Mouse (Mus musculus): Measurements from ENCODE around the gene Pds5a. TPM values are rescaled to one million over a fixed set of nuclear protein-coding genes. Genes with fewer than 3 reads are reported as not detected.
"Not testable (repeated sequence)": the region's sequence is repeated elsewhere in the genome, so short reads cannot be mapped to it uniquely, and the experiment has no call there.

The Pds5a gene
- polyA plus RNA-seq (2014; fragmentation: Nextera tagmentation; extraction: Ambion mirVana): 49.7 and 78.4 TPM in 2 replicates

GRCm38 (mm10) chr5:65697836-65698758, at the start of gene Pds5a:
TSS of gene Pds5a (minus strand) at chr5:65698273.
- Histone ChIP-seq H3K27ac (replicated peaks; ENCODE audit: low read depth, low read length) (peak within 1 kb of the TSS; percentile 94), H3K4me2 (ENCODE audit: low read length) (peak within 1 kb of the TSS; percentile 69), H3K4me3 (replicated peaks; ENCODE audit: low read depth, low read length) (peak within 1 kb of the TSS; percentile 70), H3K27me3 (ENCODE audit: control insufficient read depth, insufficient read depth, low read length) (no peaks in the 10 kb centered on the region), H3K9ac (replicated peaks; ENCODE audit: low read length) (peak within 1 kb of the TSS; percentile 92), H3K36me3 (ENCODE audit: control insufficient read depth, insufficient read depth, low read length) (0 out of 2 replicates have a peak, but pooled peaks cover 7% of the 10 kb centered on the region), H3K4me1 (ENCODE audit: control insufficient read depth, insufficient read depth, low read length) (peaks cover 7% of the 10 kb centered on the region), H3K9me3 (ENCODE audit: control insufficient read depth, low read length) (no peaks in the 10 kb centered on the region)
- peak; percentile 96 for DNase-seq
- WGBS: under 1% methylated on average over 90 of the region's 140 CpGs
- peak; percentile 94 for ATAC-seq (ENCODE audit: low FRiP score, low TSS enrichment)

- H3K9me3 ChIP-seq (ENCODE audit: control insufficient read depth, low read length): no peaks in the 10 kb centered on the region
- H3K4me3 ChIP-seq (replicated peaks; ENCODE audit: low read depth, low read length): no peak overlapping the region
- 91% methylated on average over 5 of the region's 5 CpGs for WGBS
- ATAC-seq (ENCODE audit: low FRiP score, low TSS enrichment) (no peak), DNase-seq (no peak)
- no peak overlapping the region for H3K27ac ChIP-seq (replicated peaks; ENCODE audit: low read depth, low read length)
- no peak overlapping the region for H3K4me2 ChIP-seq (ENCODE audit: low read length)
- H3K4me1 ChIP-seq (ENCODE audit: control insufficient read depth, insufficient read depth, low read length): no peaks in the 10 kb centered on the region
- H3K27me3 ChIP-seq (ENCODE audit: control insufficient read depth, insufficient read depth, low read length): no peaks in the 10 kb centered on the region
- H3K9ac ChIP-seq (replicated peaks; ENCODE audit: low read length): no peak overlapping the region
- H3K36me3 ChIP-seq (ENCODE audit: control insufficient read depth, insufficient read depth, low read length): no peaks in the 10 kb centered on the region
Measured at GRCm38 (mm10) chr5:65746908-65747307, 48.8 kb upstream of the Pds5a start.

GRCm38 (mm10) chr5:65739366-65739765, 41.3 kb upstream of the Pds5a start:
- no peaks in the 10 kb centered on the region for H3K36me3 ChIP-seq (ENCODE audit: control insufficient read depth, insufficient read depth, low read length)
- WGBS: 96% methylated on average over 3 of the region's 3 CpGs
- H3K27ac ChIP-seq (replicated peaks; ENCODE audit: low read depth, low read length): no peak overlapping the region
- H3K9ac ChIP-seq (replicated peaks; ENCODE audit: low read length): no peak overlapping the region
- no peaks in the 10 kb centered on the region for H3K9me3 ChIP-seq (ENCODE audit: control insufficient read depth, low read length)
- H3K4me2 ChIP-seq (ENCODE audit: low read length): no peak overlapping the region
- H3K4me3 ChIP-seq (replicated peaks; ENCODE audit: low read depth, low read length): no peak overlapping the region
- DNase-seq: no peak
- H3K27me3 ChIP-seq (ENCODE audit: control insufficient read depth, insufficient read depth, low read length): no peaks in the 10 kb centered on the region
- no peak for ATAC-seq (ENCODE audit: low FRiP score, low TSS enrichment)
- no peaks in the 10 kb centered on the region for H3K4me1 ChIP-seq (ENCODE audit: control insufficient read depth, insufficient read depth, low read length)

- no peak for DNase-seq
- Histone ChIP-seq H3K27me3 (ENCODE audit: control insufficient read depth, insufficient read depth, low read length) (no peaks in the 10 kb centered on the region), H3K9ac (replicated peaks; ENCODE audit: low read length) (no peak overlapping the region), H3K27ac (replicated peaks; ENCODE audit: low read depth, low read length) (no peak overlapping the region), H3K4me3 (replicated peaks; ENCODE audit: low read depth, low read length) (no peak overlapping the region), H3K4me2 (ENCODE audit: low read length) (no peak overlapping the region), H3K36me3 (ENCODE audit: control insufficient read depth, insufficient read depth, low read length) (no peaks in the 10 kb centered on the region), H3K4me1 (ENCODE audit: control insufficient read depth, insufficient read depth, low read length) (no peaks in the 10 kb centered on the region), H3K9me3 (ENCODE audit: control insufficient read depth, low read length) (no peaks in the 10 kb centered on the region)
- no peak for ATAC-seq (ENCODE audit: low FRiP score, low TSS enrichment)
- 88% methylated on average over 2 of the region's 2 CpGs for WGBS
Measured at GRCm38 (mm10) chr5:65735601-65736000, 37.5 kb upstream of the Pds5a start.

- no peaks in the 10 kb centered on the region for H3K4me1 ChIP-seq (ENCODE audit: control insufficient read depth, insufficient read depth, low read length)
- no peaks in the 10 kb centered on the region for H3K9me3 ChIP-seq (ENCODE audit: control insufficient read depth, low read length)
- peak; percentile 14 for DNase-seq
- no peak overlapping the region for H3K27ac ChIP-seq (replicated peaks; ENCODE audit: low read depth, low read length)
- H3K4me3 ChIP-seq (replicated peaks; ENCODE audit: low read depth, low read length): no peak overlapping the region
- H3K27me3 ChIP-seq (ENCODE audit: control insufficient read depth, insufficient read depth, low read length): no peaks in the 10 kb centered on the region
- ATAC-seq (ENCODE audit: low FRiP score, low TSS enrichment): no peak
- H3K4me2 ChIP-seq (ENCODE audit: low read length): no peak overlapping the region
- H3K36me3 ChIP-seq (ENCODE audit: control insufficient read depth, insufficient read depth, low read length): no peaks in the 10 kb centered on the region
- H3K9ac ChIP-seq (replicated peaks; ENCODE audit: low read length): no peak overlapping the region
- WGBS: 40% methylated on average over 9 of the region's 9 CpGs
Measured at GRCm38 (mm10) chr5:65731173-65732007, 33.3 kb upstream of the Pds5a start.

GRCm38 (mm10) chr5:65724311-65725054, 26.4 kb upstream of the Pds5a start:
- no peaks in the 10 kb centered on the region for H3K36me3 ChIP-seq (ENCODE audit: control insufficient read depth, insufficient read depth, low read length)
- H3K27ac ChIP-seq (replicated peaks; ENCODE audit: low read depth, low read length): peak overlapping the region; percentile 81
- no peaks in the 10 kb centered on the region for H3K27me3 ChIP-seq (ENCODE audit: control insufficient read depth, insufficient read depth, low read length)
- under 1% methylated on average over 23 of the region's 23 CpGs for WGBS
- H3K4me3 ChIP-seq (replicated peaks; ENCODE audit: low read depth, low read length): peak overlapping the region; percentile 38
- peak; percentile 77 for DNase-seq
- peak; percentile 79 for ATAC-seq (ENCODE audit: low FRiP score, low TSS enrichment)
- H3K9me3 ChIP-seq (ENCODE audit: control insufficient read depth, low read length): no peaks in the 10 kb centered on the region
- no peaks in the 10 kb centered on the region for H3K4me1 ChIP-seq (ENCODE audit: control insufficient read depth, insufficient read depth, low read length)
- peak overlapping the region; percentile 68 for H3K4me2 ChIP-seq (ENCODE audit: low read length)
- peak overlapping the region; percentile 58 for H3K9ac ChIP-seq (replicated peaks; ENCODE audit: low read length)

- Histone ChIP-seq H3K9ac (replicated peaks; ENCODE audit: low read length) (no peak overlapping the region), H3K27me3 (ENCODE audit: control insufficient read depth, insufficient read depth, low read length) (no peaks in the 10 kb centered on the region), H3K4me1 (ENCODE audit: control insufficient read depth, insufficient read depth, low read length) (no peaks in the 10 kb centered on the region), H3K4me3 (replicated peaks; ENCODE audit: low read depth, low read length) (no peak overlapping the region), H3K27ac (replicated peaks; ENCODE audit: low read depth, low read length) (no peak overlapping the region), H3K36me3 (ENCODE audit: control insufficient read depth, insufficient read depth, low read length) (no peaks in the 10 kb centered on the region), H3K4me2 (ENCODE audit: low read length) (no peak overlapping the region), H3K9me3 (ENCODE audit: control insufficient read depth, low read length) (no peaks in the 10 kb centered on the region)
- DNase-seq (no peak), ATAC-seq (ENCODE audit: low FRiP score, low TSS enrichment) (no peak)
- 25% methylated on average over 3 of the region's 3 CpGs for WGBS
Measured at GRCm38 (mm10) chr5:65718368-65718767, 20.3 kb upstream of the Pds5a start.

GRCm38 (mm10) chr5:65717903-65718211, 19.8 kb upstream of the Pds5a start:
- not testable (repeated sequence) for H3K27ac ChIP-seq (replicated peaks; ENCODE audit: low read depth, low read length); ATAC-seq (ENCODE audit: low FRiP score, low TSS enrichment); H3K27me3 ChIP-seq (ENCODE audit: control insufficient read depth, insufficient read depth, low read length); DNase-seq; H3K9ac ChIP-seq (replicated peaks; ENCODE audit: low read length); H3K36me3 ChIP-seq (ENCODE audit: control insufficient read depth, insufficient read depth, low read length); H3K4me3 ChIP-seq (replicated peaks; ENCODE audit: low read depth, low read length); H3K9me3 ChIP-seq (ENCODE audit: control insufficient read depth, low read length); H3K4me2 ChIP-seq (ENCODE audit: low read length); H3K4me1 ChIP-seq (ENCODE audit: control insufficient read depth, insufficient read depth, low read length)
- WGBS: 95% methylated on average over 8 of the region's 8 CpGs

Measured in midbrain, embryonic 14.5 days (tissue).